Mouse (Mus musculus): Measurements from ENCODE around the gene Gstt3.
A peak's percentile ranks its signal among the peaks of the same experiment; 100 is the strongest.
"Not testable (repeated sequence)": the region's sequence is repeated elsewhere in the genome, so short reads cannot be mapped to it uniquely, and the experiment has no call there.

The Gstt3 gene

DNA sequence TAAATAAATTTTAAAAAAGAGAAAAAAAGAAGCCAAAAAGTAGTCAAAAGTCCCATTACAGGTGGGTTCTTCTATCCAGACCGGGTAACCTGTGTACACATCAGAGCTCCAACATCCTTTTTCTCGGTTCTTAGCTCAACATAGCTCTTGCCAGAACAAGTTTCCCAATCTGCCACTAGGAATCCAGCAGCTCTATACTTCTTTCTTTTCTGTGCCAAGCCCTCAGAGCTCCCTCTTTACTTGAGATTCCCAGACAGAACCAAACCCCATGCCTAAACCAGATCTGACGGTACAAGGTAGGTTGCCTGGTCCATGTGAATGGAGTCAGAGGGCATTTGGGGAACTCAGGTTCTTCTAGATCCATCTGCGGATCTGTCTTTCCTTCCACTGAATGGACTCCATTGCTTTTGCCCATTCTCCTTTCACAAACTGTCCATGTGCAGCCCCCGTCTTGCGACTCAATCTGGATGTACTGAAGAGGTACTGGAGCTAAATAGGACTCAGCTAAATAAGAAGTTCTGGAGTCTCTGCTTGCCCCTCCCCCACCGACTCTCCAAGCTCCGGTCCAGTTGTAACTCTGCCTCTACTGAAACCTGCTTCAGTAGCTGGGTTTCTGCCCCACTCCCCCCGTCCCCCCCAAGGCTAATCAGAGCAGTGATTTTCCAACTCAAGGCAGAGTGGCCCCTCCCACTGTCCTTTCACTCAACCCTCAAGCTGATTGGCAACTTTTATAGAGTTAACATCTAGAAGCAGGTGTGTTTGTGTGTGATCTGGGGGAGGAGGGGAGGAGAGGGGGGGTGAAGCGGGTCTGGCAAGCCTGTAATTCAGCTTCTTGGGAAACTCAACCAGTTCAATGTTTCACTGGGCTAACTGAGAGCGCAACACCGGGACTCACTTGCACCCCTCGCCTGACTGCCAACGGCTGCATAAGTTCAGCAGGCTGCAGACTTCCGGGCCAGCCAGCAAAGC lies 1.7 kb downstream of the Gstt3 start:
- no peak for DNase-seq (ENCODE audit: low spot score)

DNA sequence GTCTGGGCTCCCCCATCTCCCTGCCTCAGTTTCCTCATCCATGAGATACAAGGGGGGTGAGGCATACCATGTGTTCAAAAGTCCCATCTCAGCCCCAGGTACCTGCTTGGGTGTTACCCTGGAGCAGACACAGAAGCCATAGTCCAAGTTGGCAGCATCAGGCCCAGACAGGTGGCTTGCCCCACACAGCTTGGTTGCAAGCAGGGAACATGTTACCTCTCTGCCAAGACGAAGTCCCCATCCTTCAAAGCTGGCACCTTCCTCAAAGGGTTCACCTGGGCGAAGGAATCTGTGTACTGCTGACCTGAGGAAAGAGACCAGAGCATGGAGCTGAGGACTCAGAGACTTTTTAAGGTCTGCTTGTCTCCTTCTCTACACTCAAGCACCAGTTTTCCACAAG lies 3.3 kb downstream of the Gstt3 start:
- DNase-seq (ENCODE audit: low spot score), result no peak

DNA sequence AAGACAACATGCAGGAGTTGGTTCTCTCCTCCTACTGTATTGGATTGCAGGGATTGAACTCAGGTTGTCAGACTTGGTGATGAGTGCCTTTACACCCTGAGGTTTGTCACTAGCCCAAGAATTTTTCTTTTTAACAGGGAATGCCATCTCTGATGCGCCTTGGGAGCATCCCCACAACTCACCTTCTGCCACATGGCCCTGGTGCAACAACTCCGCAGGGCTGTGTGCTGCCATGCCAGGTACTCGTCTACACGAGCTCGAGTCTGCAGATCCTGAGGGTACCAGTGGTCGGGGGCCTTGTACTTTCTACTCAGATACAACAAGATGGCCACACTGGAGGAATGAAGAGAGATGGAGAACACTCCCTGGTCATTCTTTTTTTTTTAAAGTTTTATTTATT lies 4.7 kb downstream of the Gstt3 start:
- DNase-seq (ENCODE audit: low spot score), result no peak

DNA sequence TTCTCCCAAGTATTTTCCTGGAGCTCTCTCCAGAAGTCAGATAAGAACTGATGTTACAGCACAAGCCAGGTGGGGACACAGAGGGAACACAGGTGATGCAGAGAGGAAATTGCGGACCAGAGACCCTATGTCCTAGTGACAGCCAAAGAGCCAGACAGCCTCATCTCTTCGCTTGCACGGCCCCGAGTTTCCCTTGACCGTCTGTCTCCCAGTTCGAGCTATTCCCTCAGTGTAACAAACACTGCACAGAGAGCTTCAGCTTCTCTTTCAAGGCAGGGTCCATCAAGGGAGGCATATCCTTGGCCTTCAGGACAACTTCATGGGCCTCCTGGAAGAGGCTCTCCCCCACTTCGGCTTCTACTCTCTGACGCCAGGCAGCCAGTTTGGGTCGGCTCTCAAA lies 6.6 kb downstream of the Gstt3 start:
- DNase-seq (ENCODE audit: low spot score), result no peak

DNA sequence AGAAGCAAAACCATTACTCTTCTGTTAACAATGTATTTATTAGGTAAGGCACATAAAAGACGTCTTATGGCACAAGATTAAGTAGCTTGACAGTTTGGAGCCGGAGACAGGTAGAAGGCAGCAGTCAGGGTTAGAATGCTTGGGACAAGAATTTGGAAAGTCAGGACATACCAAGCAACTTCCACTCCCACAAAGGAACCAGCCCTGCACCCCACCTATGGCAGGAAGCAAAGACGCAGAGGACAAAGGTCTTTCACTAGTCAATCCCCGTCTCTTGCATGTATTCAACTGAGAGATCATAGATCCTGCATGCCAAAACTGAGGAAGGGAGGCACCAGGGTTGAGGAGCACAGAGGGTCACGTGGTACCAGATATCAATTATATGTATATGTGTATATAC lies 7.1 kb downstream of the Gstt3 start:
- no peak for DNase-seq (ENCODE audit: low spot score)

DNA sequence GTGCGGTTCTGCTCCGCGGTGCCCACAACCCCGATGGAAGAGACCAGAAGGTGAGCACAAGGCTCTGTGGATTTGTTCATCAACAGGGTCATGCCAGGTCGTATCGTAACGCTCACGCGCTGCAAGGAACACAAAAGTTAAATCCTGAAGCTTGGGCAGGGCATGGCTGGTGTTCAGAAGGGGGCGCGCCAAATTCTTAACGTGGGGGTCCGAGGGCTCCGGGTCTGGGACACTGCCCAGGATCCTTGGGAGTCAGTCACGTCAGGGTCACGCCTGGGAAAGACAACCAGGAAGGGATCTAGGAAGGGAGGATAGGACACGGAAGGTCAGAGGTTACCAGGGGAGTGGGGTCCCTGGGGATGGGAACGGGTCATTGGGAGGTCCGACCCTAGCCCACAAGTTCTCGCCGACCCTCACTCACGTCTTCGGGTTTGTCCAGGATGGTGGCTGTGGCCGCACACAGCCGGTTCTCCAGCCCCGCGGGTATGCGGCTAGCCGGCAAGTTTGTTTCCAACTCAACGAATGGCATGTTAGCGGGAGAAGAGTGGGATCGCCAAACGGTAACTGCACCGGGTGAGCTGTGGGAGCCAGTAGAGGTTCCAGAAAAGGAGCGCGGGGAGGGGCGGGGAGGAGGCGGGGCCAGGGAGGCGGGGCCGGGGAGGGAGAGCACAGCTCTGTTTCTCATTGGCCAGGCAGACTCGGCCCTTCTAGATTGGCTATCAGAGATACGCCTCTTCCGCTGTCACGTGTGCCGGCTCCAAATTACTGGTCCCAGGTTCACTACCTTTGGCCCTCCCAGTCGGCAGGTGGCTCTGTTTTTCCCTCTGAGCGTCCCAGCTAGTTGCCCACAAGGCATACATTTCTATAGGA lies 8.2 kb downstream of the Gstt3 start, which contains the start of gene Ddt:
Gene Ddt, minus strand, starts transcription at position 620 of the 870 bp plus-strand sequence.
- peak; percentile 95 for DNase-seq (ENCODE audit: low spot score)

DNA sequence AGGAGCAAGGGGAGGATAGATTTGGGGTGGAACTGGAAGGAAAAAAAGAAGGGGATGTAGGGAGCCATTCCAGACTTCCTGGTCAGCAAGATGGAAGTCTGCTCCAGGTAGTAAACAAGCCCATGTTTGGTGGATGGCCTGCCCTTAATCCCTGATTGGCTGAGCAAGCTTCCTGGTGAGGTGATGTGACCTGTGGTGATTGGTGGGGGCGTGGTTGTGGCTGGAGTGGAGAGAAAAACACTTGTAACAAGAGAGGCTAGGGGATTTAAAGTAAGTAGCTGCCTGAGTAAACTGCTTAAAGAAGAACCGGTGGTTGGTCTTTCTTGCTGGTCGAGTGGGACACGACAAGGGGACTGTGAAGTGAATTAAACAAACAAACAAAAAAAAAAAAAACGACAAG lies 13.5 kb downstream of the Gstt3 start:
- not testable (repeated sequence) for DNase-seq (ENCODE audit: low spot score)

DNA sequence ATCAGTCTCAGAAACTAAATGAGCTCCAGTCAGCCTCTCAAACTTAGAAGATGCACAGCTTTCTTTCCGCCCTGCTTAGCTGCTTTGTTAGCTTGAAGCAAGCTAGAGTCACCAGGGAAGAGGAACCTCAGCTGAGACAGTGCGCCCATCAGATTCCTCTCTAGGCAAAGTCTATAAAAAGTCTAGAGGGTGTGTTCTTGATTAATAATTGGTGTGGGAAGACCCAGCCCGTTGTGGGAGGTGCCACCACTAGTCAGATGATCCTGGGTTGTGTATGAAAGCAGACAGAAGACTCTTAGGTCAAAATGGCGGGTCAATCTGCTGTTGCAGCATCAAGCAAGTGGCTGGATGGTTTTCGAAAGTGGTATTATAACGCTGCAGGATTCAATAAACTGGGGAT lies 14.4 kb downstream of the Gstt3 start:
- no peak for DNase-seq (ENCODE audit: low spot score)

DNA sequence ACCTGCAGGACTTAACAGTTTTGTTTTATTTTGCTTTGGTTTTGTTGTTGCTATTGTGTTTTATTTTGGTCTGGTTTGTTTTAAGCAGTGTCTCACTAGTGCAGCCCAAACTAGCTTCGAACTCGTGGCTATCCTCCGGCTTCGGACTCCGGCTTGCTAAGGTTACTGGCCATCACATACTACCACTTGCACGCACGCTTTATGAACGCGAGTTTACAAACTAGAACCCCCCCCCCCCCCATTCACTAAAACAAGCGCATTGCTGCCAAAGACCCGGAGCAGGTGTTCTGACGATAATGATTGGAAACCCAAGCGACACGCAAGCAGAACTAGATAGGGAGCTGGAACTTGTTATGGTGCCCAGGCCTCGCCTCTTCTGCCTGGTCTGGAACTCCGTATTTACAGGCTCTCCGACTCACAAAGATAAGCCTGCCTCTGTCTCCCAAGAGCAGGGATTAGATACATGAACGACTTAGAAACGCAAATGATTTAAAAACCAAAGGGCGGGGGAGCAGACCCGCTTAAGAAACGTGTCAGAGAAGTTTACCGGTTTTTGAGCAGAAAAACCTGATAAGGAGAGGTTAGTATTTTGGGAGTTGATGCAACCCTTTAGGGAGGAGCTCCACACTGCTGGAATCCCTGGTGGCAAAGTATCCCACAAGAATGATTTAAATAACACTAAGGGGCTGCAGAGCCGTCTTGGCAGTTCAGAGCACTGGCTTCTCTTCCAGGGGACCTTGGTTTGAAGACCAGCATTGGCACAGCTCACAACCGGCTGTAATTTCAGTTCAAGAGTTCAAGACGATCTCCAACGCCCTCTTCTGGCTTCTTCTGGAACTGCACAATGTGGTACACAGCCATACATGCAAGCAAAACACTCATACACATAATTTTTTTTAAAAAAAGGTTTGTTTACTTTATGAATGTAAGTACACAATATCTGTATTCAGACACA lies 16.4 kb downstream of the Gstt3 start:
- DNase-seq (ENCODE audit: low spot score), result peak; percentile 95

DNA sequence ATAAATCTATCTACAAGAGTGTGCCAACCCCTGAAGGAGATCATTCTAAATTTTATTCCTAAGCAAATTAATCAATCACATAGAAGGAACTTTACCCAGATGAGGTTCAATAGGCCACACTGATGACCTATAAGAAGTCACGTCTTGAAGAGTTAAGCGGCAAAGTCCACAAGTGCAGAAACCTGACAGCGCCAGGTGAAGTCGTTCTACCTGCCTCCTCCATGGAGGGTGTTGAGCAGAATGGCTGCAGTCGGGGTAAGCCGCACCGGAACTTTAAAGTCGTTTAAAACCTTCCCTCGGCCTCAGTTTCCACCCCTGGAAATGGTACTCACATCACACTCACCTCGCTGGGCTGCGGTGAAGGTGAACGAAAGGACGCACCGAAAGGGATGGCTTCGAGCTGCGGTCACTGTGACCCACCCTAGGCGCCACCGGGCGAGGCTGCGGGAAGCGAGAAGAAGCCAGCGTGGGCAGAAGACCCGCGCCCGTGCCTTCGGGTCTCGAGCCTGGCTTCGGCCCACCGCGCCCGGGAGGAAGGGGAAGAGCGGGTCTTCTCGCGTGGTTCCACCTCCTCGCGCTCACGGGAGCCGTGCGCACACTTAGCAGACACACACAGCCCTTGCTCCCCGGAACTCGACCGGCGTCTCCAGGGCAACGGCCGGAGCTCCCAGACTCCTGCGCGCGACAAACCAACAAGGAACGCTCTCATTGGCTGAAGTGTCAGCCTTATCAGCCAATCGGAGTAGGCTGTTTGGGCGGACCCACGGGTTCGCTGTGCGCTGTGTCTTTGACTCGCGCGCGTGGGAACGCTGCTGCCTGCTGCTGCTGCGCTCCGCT lies 17.3 kb downstream of the Gstt3 start, which contains the start of gene Cabin1:
Gene Cabin1, minus strand, starts transcription at position 660 of the 837 bp plus-strand sequence.
- DNase-seq (ENCODE audit: low spot score), result peak; percentile 99

DNA sequence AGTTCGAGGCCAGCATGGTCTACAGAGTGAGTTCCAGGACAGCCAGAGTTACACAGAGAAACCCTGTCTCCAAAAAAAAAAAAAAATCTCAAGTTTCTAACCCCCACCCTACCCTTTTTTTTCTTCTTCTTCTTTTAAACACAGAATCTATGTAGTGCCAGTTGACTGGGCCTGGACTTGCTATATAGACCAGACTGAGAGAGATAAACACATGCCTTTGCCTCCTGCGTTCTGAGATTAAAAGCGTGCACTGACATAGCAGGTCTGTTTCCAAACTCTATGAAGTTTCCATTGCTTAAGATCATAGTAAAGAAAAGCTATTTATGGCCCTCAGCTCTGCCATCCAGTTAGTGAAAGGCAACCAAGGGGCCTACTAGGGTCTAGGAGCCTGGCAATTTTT lies 18.8 kb downstream of the Gstt3 start:
- no peak for DNase-seq (ENCODE audit: low spot score)

DNA sequence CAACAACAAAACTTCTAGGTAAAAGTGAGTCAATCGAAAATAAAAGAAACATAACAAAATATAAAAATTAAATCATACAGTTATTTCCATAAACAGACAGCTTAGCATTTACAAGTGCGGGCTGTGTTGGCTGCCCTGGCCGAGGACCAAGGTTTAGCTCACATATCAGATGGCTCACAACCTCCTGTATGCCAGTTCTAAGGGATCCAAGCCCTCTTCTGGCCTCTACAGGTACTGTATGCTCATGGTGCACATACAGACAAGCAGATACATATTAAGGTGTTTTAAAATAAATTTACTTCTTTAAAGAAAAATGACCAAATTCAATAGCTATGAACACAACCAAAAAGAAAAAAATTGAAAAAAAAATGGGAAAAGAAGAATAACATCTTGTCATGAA lies 20.9 kb downstream of the Gstt3 start:
- no peak for DNase-seq (ENCODE audit: low spot score)

DNA sequence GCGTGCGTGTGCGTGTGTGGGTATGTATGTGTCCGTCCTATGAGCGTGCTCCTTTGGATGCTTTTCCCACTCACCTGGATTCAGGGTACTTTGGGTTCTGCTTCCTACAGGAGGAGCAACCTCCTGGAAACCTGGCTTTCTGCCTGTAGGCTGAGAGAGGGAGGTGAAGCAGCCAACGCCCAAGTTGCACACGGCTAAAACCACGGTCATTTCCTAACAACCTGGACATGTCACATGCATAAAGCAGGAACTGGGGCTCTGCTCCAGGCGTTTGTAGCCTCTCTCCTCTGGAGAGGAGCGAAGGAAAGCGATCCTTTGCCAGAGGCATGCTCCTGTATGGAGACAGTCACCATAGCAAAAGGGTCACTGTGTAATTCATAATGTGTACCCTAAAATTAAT lies 24.5 kb downstream of the Gstt3 start:
- no peak for DNase-seq (ENCODE audit: low spot score)

DNA sequence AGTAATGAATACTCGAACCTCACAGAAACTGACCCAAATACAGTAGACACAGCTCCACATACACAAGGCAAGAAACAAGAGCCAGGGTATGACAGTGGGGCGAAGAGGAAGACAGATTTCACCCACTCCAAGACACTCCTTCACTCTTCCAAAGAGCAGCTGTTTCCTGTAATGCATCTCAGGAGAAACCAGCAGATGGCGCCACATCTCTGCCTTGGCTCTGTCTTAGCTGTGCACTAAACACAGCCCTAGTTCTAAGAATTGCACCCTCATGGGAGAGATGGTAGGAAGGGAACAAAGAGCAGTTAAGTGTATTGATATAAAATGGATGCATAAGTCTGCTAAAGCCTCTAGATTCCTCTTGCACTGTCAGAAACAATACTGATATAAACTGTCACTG lies 37.2 kb downstream of the Gstt3 start:
- peak; percentile 90 for DNase-seq (ENCODE audit: low spot score)

DNA sequence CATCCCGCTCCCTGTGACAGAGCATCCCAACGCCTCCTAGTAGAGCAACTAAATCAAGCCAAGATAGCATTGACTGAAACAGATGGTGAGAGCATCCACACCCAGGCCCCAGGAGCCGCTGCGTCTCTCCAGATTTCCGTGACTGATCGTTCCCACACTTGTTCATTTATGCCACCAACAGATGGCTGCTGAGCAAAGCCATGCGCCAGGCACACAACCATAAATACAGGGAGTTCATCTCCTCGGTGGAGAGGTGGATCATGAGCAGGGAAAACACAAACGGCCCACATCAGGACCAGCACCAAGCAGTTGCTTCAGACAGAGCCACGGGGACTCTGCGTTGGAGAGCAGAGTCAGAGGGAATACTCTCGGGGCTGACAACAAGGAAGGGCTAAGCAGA lies 37.8 kb downstream of the Gstt3 start:
- no peak for DNase-seq (ENCODE audit: low spot score)

DNA sequence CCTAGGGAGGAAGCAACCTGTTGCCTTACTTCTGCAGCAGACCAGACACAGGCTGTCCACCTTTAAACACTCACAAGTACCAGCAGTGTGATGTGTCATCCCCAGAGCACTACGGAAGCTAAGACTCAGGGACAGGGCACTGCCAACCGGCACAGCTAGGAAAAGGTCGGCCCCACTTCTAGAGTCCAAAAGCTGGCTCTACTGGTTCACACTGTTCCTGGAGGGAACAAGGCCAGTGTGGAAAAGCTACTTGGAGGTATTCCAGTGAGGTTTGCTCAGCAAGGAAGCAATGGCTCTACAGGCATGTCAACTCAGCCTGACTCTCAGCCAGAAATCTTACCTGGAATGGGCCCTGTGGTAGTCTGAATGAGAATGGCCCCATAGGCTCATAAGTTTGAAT lies 40.3 kb downstream of the Gstt3 start:
- no peak for DNase-seq (ENCODE audit: low spot score)

DNA sequence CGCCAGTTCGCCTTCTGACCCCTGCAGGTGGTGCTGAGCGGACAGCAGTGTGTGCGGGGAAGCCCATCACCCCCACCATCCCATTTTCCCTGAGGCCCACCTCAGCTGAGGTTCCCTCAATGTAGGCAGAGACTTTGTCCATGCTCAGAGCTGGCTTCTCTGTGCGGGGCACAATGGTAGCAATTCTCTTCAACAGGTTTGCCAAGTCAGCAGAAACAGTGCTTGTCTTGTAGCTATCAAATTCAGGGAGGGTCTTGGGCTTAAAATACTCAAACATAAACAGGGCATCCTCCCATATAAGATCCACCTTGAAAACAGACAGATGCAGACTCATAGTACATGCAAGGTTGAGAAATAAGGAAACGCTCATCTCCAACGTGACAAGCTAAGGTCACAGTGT lies 55.8 kb downstream of the Gstt3 start:
- DNase-seq (ENCODE audit: low spot score), result no peak
